Mouse (Mus musculus): ENCODE data around the gene Elmo1. TPM values are rescaled to one million over a fixed set of nuclear protein-coding genes. Genes with fewer than 3 reads are reported as not detected.

The Elmo1 gene
- total RNA-seq, 2 experiments from 2014 or later = 9.8 to 10.2 TPM

GRCm38 (mm10) chr13:20185034-20185846 lies 94.8 kb downstream of the Elmo1 start:
- no peak for DNase-seq (ENCODE audit: low spot score)
- intact Hi-C loops (cut with DNase I) = loop anchor here (5.0 kb wide), 2 partner anchors 87 to 148 kb away; no protein-coding TSS in a partner anchor

- no peak for DNase-seq (ENCODE audit: low spot score)
- intact Hi-C loops (cut with DNase I) = loop anchor here (5.0 kb wide), 2 partner anchors 86 to 149 kb away; no protein-coding TSS in a partner anchor
Observed at GRCm38 (mm10) chr13:20185847-20186213, 95.4 kb downstream of the Elmo1 start.

GRCm38 (mm10) chr13:20187647-20188046 lies 97.3 kb downstream of the Elmo1 start:
- intact Hi-C loops (cut with DNase I) = loop anchor here (5.0 kb wide), 2 partner anchors 85 to 150 kb away; no protein-coding TSS in a partner anchor
- DNase-seq (ENCODE audit: low spot score) = no peak

- DNase-seq (ENCODE audit: low spot score) = no peak
- intact Hi-C loops (cut with DNase I) = no loop called here
Observed at GRCm38 (mm10) chr13:20192009-20192584, 101.7 kb downstream of the Elmo1 start.

- intact Hi-C loops (cut with DNase I) = no loop called here
- no peak for DNase-seq (ENCODE audit: low spot score)
Observed at GRCm38 (mm10) chr13:20200582-20200981, 110.2 kb downstream of the Elmo1 start.

GRCm38 (mm10) chr13:20202617-20203016 lies 112.2 kb downstream of the Elmo1 start:
- intact Hi-C loops (cut with DNase I) = no loop called here
- DNase-seq (ENCODE audit: low spot score) = no peak

GRCm38 (mm10) chr13:20204165-20204564 lies 113.8 kb downstream of the Elmo1 start:
- intact Hi-C loops (cut with DNase I) = no loop called here

GRCm38 (mm10) chr13:20205007-20205745 lies 114.8 kb downstream of the Elmo1 start:
- intact Hi-C loops (cut with DNase I) = no loop called here

More at GRCm38 (mm10) chr13:20204165-20204564, 113.8 kb downstream of the Elmo1 start:
- no peak for DNase-seq (ENCODE audit: low spot score)

GRCm38 (mm10) chr13:20205746-20206145 lies 115.3 kb downstream of the Elmo1 start:
- no peak for DNase-seq (ENCODE audit: low spot score)
- intact Hi-C loops (cut with DNase I) = no loop called here

More at GRCm38 (mm10) chr13:20205007-20205745, 114.8 kb downstream of the Elmo1 start:
- no peak for DNase-seq (ENCODE audit: low spot score)

- intact Hi-C loops (cut with DNase I) = no loop called here
- DNase-seq (ENCODE audit: low spot score) = no peak
Observed at GRCm38 (mm10) chr13:20207126-20207525, 116.7 kb downstream of the Elmo1 start.

- intact Hi-C loops (cut with DNase I) = no loop called here
- no peak for DNase-seq (ENCODE audit: low spot score)
Observed at GRCm38 (mm10) chr13:20207950-20208642, 117.7 kb downstream of the Elmo1 start.

GRCm38 (mm10) chr13:20208867-20209266 lies 118.5 kb downstream of the Elmo1 start:
- no peak for DNase-seq (ENCODE audit: low spot score)
- intact Hi-C loops (cut with DNase I) = no loop called here

- intact Hi-C loops (cut with DNase I) = no loop called here
- no peak for DNase-seq (ENCODE audit: low spot score)
Observed at GRCm38 (mm10) chr13:20211780-20212179, 121.4 kb downstream of the Elmo1 start.

- DNase-seq (ENCODE audit: low spot score) = no peak
- intact Hi-C loops (cut with DNase I) = no loop called here
Observed at GRCm38 (mm10) chr13:20212665-20213064, 122.3 kb downstream of the Elmo1 start.

- intact Hi-C loops (cut with DNase I) = no loop called here
- no peak for DNase-seq (ENCODE audit: low spot score)
Observed at GRCm38 (mm10) chr13:20213861-20214260, 123.5 kb downstream of the Elmo1 start.

GRCm38 (mm10) chr13:20217453-20218090 lies 127.2 kb downstream of the Elmo1 start:
- intact Hi-C loops (cut with DNase I) = no loop called here
- no peak for DNase-seq (ENCODE audit: low spot score)

GRCm38 (mm10) chr13:20218126-20218525 lies 127.7 kb downstream of the Elmo1 start:
- intact Hi-C loops (cut with DNase I) = no loop called here
- DNase-seq (ENCODE audit: low spot score) = no peak

GRCm38 (mm10) chr13:20220414-20220813 lies 130.0 kb downstream of the Elmo1 start:
- no peak for DNase-seq (ENCODE audit: low spot score)
- intact Hi-C loops (cut with DNase I) = loop anchor here (5.0 kb wide), 1 partner anchor 52 kb away; no protein-coding TSS in a partner anchor

- intact Hi-C loops (cut with DNase I) = no loop called here
- no peak for DNase-seq (ENCODE audit: low spot score)
Observed at GRCm38 (mm10) chr13:20227923-20228705, 137.7 kb downstream of the Elmo1 start.

Measured in heart, postnatal 25 days (tissue).